Mouse (Mus musculus): ENCODE results near the gene Erbb2.

Gene Erbb2

DNA sequence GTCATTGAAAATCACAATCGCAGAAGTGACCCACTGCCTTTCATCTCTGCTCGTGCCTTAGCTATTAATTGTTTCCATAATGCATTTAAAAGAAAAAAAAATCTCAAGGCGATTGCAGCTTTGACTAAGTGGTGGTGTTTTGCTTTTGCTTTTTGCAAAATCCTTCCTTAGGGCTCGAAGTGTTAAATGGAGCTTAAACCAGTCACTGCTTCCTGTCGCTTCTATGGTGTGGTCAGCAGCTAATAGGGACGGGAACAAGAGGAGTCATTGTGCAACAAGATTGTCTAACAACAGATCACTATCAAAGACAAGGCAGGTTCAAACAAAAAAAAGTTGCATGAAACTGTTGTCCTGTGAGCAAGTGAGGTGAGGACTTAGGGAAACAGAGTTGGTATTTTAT is 69.0 kb downstream of the Erbb2 start:
- DNase-seq (ENCODE audit: low read depth), result peak; percentile 67

- DNase-seq (ENCODE audit: low read depth), result no peak
These were observed 69.8 kb downstream of the Erbb2 start for GRCm38 (mm10) chr11:98482067-98482466.

DNA sequence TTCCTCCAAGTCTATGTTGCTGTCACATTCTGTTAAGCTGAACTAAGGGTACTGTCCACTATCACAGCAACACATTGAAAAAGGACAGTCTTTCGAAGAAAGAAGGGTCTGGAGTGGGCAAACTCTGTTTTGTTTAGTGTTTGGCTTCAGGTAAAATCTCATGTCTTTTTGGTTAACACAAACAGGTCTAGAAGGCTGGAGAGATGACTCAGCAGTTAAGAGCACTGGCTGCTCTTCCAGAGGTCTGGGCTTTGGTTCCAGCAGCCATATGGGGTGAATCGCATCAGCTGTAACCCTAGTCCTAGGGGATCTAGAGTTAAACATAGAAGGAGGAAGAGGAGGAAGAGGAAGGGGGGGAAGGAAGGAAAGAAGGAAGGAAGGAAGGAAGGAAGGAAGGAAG is 73.5 kb downstream of the Erbb2 start:
- no peak for DNase-seq (ENCODE audit: low read depth)

All from induced T-regulatory cell, adult 2 months (primary cell).